Mouse (Mus musculus) G1E (cell line): ENCODE data around the gene Exoc3l2.

Source experiments
- CTCF ChIP-seq: IDR thresholded peaks from 2 replicates; pipeline ENCODE4 v1.5.1; 2012; ENCODE audit warnings: low read depth, low read length, inconsistent platforms, mixed read lengths
- GATA2 ChIP-seq: IDR thresholded peaks from 2 replicates; pipeline ENCODE4 v1.6.1; 2012; ENCODE audit warnings: low read depth, low read length, inconsistent platforms, borderline replicate concordance
- TAL1 ChIP-seq: conservative IDR thresholded peaks from 2 replicates; pipeline ENCODE4 v1.6.1; 2012; ENCODE audit warnings: low read depth, low read length, inconsistent platforms, mixed read lengths

DNA sequence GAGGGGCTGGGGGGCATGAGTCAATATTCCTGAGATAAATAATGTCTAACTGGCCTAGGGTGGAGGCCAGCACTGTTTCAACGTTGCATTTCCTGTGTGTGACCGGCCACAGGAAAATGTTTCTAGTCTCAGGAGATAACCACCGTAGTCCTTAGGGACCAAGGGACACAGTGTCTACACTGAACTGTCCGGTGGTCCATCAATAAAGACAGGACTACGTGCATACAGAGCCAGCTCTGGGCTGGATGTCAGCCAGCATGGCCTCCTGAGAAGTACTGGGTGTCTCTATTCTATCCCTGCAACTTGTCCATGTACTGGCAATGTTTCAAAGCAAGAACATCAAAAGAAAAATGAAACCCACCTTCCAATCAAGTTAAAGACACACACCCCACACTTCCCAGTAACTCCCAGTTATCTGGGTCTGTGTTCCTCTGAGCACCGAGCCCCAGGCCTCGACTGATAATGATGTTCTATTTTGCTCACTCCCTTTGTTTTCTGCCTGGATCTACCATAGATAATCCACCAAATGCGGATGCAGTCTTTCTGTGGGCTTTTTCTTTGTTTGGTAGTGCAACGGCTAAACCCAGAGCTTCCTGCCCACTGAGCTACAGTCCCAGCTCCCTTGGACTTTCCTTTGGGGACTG lies 21.6 kb upstream of the Exoc3l2 start:
- no peak for TF ChIP-seq CTCF
- no peak for TF ChIP-seq TAL1
- TF ChIP-seq GATA2: no peak
